Mouse (Mus musculus) ES-E14 (cell line): ENCODE measurements at regions not wholly inside any gene's neighbourhood (a gene's known extent, or its start where the extent isn't known, plus 50 kb on each side); places are given as distances from the start of the nearest gene placed in this dataset.

Experiments used
- DNase-seq: peaks from one replicate; pipeline ENCODE4 v3.0.0-alpha.2; 2013; ENCODE audit warnings: low read depth, low spot score
- H3K27ac ChIP-seq: 2 replicates; pipeline ENCODE4 v1.5.1; 2012; ENCODE audit warnings: low read depth, mild to moderate bottlenecking, low read length, moderate library complexity, mixed read lengths; ENCODE audit not compliant: poor library complexity, insufficient read depth, severe bottlenecking
- H3K36me3 ChIP-seq: 2 replicates; pipeline ENCODE4 v1.6.1; 2012; ENCODE audit warnings: mild to moderate bottlenecking, low read length, moderate library complexity, mixed read lengths; ENCODE audit not compliant: control insufficient read depth, poor library complexity, insufficient read depth, severe bottlenecking
- H3K4me1 ChIP-seq, 2 experiments: fragments of 150-350 bp in 1 of 2; sonication (generic) in 1 of 2; 2 replicates each; pipeline ENCODE4 v1.6.1; 2012; ENCODE audit warnings: low read length in 2 of 2, mild to moderate bottlenecking in 1 of 2, mixed read lengths in 1 of 2; ENCODE audit not compliant: control insufficient read depth in 2 of 2, insufficient read depth in 2 of 2, poor library complexity in 1 of 2
- H3K4me3 ChIP-seq, 2 experiments: fragments of 150-350 bp in 1 of 2; sonication (generic) in 1 of 2; 2 replicates each; pipeline ENCODE4 v1.5.1; 2012; ENCODE audit warnings: low read length in 2 of 2, low read depth in 1 of 2, mild to moderate bottlenecking in 1 of 2, mixed read lengths in 1 of 2; ENCODE audit not compliant: insufficient read depth in 1 of 2, poor library complexity in 1 of 2, severe bottlenecking in 1 of 2
- H3K9ac ChIP-seq: 2 replicates; pipeline ENCODE4 v1.6.1; 2012; ENCODE audit warnings: low read depth, mild to moderate bottlenecking, low read length, mixed read lengths; ENCODE audit not compliant: poor library complexity, insufficient read depth, severe bottlenecking
- H3K9me3 ChIP-seq: fragments of 150-350 bp; sonication (generic); 2 replicates; pipeline ENCODE4 v1.6.1; 2012; ENCODE audit warnings: low read depth, mild to moderate bottlenecking, low read length; ENCODE audit not compliant: control insufficient read depth, insufficient read depth
- CHD2 ChIP-seq: IDR thresholded peaks from 2 replicates; pipeline ENCODE4 v1.6.1; 2014; ENCODE audit warnings: mild to moderate bottlenecking, low read depth, low read length, inconsistent platforms
- HCFC1 ChIP-seq: IDR thresholded peaks from 2 replicates; pipeline ENCODE4 v1.6.1; 2012; ENCODE audit warnings: low read length, inconsistent platforms, borderline replicate concordance; ENCODE audit not compliant: insufficient read depth
- MAFK ChIP-seq: IDR thresholded peaks from 2 replicates; pipeline ENCODE4 v1.6.1; 2014; ENCODE audit warnings: mild to moderate bottlenecking, low read depth, low read length, inconsistent platforms; ENCODE audit not compliant: insufficient read depth
- ZC3H11A ChIP-seq: IDR thresholded peaks from 2 replicates; pipeline ENCODE4 v1.6.1; 2012; ENCODE audit warnings: low read depth, mild to moderate bottlenecking, inconsistent platforms, low read length, borderline replicate concordance
- ZNF384 ChIP-seq: IDR thresholded peaks from 2 replicates; pipeline ENCODE4 v1.6.1; 2012; ENCODE audit warnings: low read depth, low read length, inconsistent platforms
- in situ Hi-C, 2 experiments: fragments of 600-800 bp; cut with MboI; formaldehyde crosslinking; loops; one replicate each; pipeline ENCODE4 v1.15.1; 2025; ENCODE audit warnings: low sequenced_read_pairs in 2 of 2, inconsistent platforms in 1 of 2; ENCODE audit not compliant: unreplicated experiment in 2 of 2

DNA sequence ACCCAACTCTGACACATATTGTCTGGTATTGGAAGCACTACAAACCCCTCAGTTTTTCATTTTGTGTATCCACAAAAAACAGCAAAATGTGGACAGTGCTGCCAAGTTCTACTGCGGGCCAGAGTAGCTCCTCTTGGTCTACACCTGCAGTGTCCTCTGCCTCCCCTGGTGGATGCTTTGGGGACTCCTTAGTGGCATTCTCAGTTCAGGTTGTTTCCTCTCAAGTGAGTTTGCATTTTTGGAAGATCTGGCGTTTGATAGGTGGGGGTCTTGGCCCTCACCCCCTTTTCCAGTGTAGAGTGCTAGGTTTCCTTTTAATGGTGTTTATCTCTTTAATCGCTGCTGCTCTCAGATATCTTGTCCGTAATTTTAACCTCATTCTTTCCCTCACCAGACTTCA is 137.1 kb downstream of the 4933412E24Rik start:
- Histone ChIP-seq H3K27ac (no peak overlapping the region), H3K9me3 (no peaks in the 10 kb centered on the region), H3K4me3 (no peak overlapping the region), H3K9ac (no peak overlapping the region), H3K36me3 (no peaks in the 10 kb centered on the region), H3K4me1 (no peaks in the 10 kb centered on the region)
- in situ Hi-C loops: no loop called here
- TF ChIP-seq MAFK (no peak), ZC3H11A (no peak), HCFC1 (no peak), ZNF384 (no peak), CHD2 (no peak)
- no peak for DNase-seq

GRCm38 (mm10) chr15:59876279-59876742 is 140.1 kb downstream of the 4933412E24Rik start:
- no peak overlapping the region for H3K27ac ChIP-seq
- no peaks in the 10 kb centered on the region for H3K36me3 ChIP-seq
- no peak overlapping the region for H3K9ac ChIP-seq
- H3K4me3 ChIP-seq: no peak overlapping the region
- H3K9me3 ChIP-seq: no peaks in the 10 kb centered on the region
- TF ChIP-seq ZNF384: no peak
- TF ChIP-seq HCFC1: no peak
- TF ChIP-seq MAFK: no peak
- no peak; the same call in 1 of the 2 replicates for TF ChIP-seq ZC3H11A
- TF ChIP-seq CHD2: no peak
- in situ Hi-C loops: no loop called here
- no peak for DNase-seq
- H3K4me1 ChIP-seq: no peaks in the 10 kb centered on the region

- Histone ChIP-seq H3K27ac (no peak overlapping the region), H3K9ac (no peak overlapping the region), H3K4me1 (no peaks in the 10 kb centered on the region), H3K36me3 (no peaks in the 10 kb centered on the region), H3K4me3 (no peak overlapping the region), H3K9me3 (no peaks in the 10 kb centered on the region)
- TF ChIP-seq ZNF384 (no peak), ZC3H11A (no peak), HCFC1 (no peak), CHD2 (no peak), MAFK (no peak)
- in situ Hi-C loops: loop anchor here (10.0 kb wide), 1 partner anchor 472 kb away; no protein-coding TSS in a partner anchor
- no peak for DNase-seq
These were observed 149.7 kb downstream of the 4933412E24Rik start for GRCm38 (mm10) chr15:59866701-59867100.

DNA sequence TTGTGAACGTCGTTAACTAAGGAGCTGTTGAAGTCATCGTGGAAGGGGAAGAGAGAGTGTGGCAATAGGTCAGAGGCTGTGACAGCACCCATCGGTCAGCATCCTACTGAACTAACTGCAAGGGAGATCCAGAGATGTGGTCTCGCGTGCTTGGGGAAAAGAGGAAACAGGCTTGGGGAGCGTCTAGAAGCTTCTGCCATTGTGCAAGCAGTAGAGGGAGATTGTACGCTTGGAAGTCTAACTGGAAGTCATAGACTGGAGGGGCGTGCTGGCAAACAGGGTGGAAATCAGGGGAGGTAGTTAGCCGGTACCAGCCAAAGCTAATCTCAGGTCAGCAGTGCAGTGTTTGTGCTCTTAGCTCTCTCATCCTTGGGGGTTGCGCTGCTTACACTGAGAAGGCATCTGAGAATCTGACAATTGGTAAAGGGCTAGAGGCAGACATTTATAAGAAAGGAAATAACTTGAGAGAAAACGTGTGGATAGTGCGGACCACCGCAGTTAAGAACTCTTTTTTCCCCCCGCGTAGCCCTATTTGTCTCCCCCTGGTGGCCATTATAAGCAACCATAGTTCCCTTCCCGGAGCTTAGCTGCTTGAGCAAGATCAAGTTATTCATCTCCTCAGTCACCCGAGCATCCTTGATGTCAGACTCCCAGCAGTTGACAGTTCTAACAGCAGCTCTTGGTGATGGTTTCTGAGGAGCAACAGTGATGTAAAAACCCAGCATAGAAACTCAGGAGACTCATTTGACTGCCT is 151.5 kb downstream of the 4933412E24Rik start:
- Histone ChIP-seq H3K4me3 (no peak overlapping the region), H3K36me3 (no peaks in the 10 kb centered on the region), H3K27ac (no peak overlapping the region), H3K9ac (no peak overlapping the region), H3K9me3 (no peaks in the 10 kb centered on the region), H3K4me1 (no peaks in the 10 kb centered on the region)
- peak; percentile 38 for DNase-seq
- in situ Hi-C loops: loop anchor here (10.0 kb wide), 1 partner anchor 470 kb away; no protein-coding TSS in a partner anchor
- TF ChIP-seq ZC3H11A (peak; percentile 40; the same call in 1 of the 2 replicates), CHD2 (no peak)
